Mouse (Mus musculus) mature B cell (primary cell): ENCODE measurements around the gene 1810037I17Rik.
"Not testable (repeated sequence)": the region's sequence is repeated elsewhere in the genome, so short reads cannot be mapped to it uniquely, and the experiment has no call there.

Source experiments
- in situ Hi-C: fragments of 300-500 bp; cut with MboI; formaldehyde crosslinking; loops from 2 replicates; pipeline ENCODE4 v1.14.3; 2019

Gene 1810037I17Rik

GRCm38 (mm10) chr3:122932466-122932865 is 8.5 kb downstream of the 1810037I17Rik start:
- in situ Hi-C loops: no loop called here

- in situ Hi-C loops: not testable (repeated sequence)
These were observed 13.2 kb downstream of the 1810037I17Rik start for GRCm38 (mm10) chr3:122937176-122937575.

- in situ Hi-C loops: no loop called here
These were observed 15.2 kb downstream of the 1810037I17Rik start for GRCm38 (mm10) chr3:122939215-122939614.

GRCm38 (mm10) chr3:122943387-122943890 is 19.4 kb downstream of the 1810037I17Rik start:
- in situ Hi-C loops: no loop called here

- in situ Hi-C loops: no loop called here
These were observed 26.1 kb downstream of the 1810037I17Rik start for GRCm38 (mm10) chr3:122950129-122950528.

GRCm38 (mm10) chr3:122964301-122964700 is 40.3 kb downstream of the 1810037I17Rik start:
- in situ Hi-C loops: no loop called here

GRCm38 (mm10) chr3:122968391-122968790 is 44.4 kb downstream of the 1810037I17Rik start:
- in situ Hi-C loops: no loop called here

- in situ Hi-C loops: no loop called here
These were observed 48.3 kb downstream of the 1810037I17Rik start for GRCm38 (mm10) chr3:122972126-122972822.

GRCm38 (mm10) chr3:122974833-122975232 is 50.8 kb downstream of the 1810037I17Rik start:
- in situ Hi-C loops: no loop called here

GRCm38 (mm10) chr3:122975363-122975762 is 51.4 kb downstream of the 1810037I17Rik start:
- in situ Hi-C loops: no loop called here
